Mouse (Mus musculus) left cerebral cortex, adult 18-20 months (tissue): Measurements from ENCODE around the gene Cryzl2. TPM values are rescaled to one million over a fixed set of nuclear protein-coding genes. Genes with fewer than 3 reads are reported as not detected.

Experiments used
- DNase-seq, 2 experiments: peaks; one replicate each; pipeline ENCODE4 v3.0.0; 2021 to 2022; ENCODE audit warnings: low spot score in 2 of 2, mixed read lengths in 1 of 2
- total RNA-seq, 2 experiments: library from RNA; stranded (reverse); gene quantifications; 2 replicates each; pipeline ENCODE4 v1.2.3; 2021

Gene Cryzl2
- total RNA-seq, 2 experiments from 2014 or later = 6.0 to 6.3 TPM

- peak; percentile 40 to 56 for DNase-seq
These were observed 15.2 kb upstream of the Cryzl2 start for GRCm38 (mm10) chr1:157443026-157443722.

DNA sequence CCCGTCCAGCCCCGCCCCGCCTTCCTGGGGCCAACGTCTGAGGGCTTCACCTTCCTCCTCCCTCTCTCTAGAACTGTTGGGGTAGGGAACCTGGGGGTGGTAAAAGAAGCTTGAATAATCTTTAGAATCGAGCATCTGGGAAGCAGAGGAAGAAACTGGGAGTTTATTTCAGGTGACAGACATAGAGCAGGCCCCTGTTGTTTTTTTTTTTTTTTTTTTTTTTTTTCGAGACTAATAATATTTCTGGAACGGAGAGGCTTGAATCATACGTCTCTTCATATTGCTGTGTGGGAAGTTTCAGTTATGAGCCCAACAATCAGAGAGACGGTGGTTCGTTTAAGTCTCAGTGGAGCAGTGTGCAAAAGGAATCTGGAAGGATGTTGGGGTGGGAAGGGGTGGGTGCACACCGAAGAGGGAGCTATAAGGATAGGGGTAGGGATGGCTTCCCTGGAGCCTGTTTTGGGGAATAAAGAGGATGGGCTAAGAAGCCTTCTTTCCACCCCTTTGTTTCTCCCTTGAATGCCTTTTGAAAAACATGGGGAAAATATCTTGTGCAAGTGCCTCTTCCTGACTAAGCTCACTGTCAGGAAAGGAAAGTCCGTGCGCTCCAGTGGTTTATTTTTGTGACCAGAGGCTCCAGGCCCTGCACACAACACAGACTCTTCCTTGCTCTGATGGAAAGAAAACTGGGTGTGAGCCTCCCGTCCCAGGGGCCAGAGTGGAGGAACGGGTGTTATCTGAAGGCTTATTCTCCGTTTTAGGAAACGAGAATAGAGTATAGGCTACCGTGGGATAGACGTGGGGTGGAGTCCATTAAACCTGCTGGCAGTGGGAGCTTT lies 14.4 kb upstream of the Cryzl2 start:
- peak in 1 of 2 experiments; percentile 29 for DNase-seq

- peak in 1 of 2 experiments; percentile 22 for DNase-seq
These were observed 13.6 kb upstream of the Cryzl2 start for GRCm38 (mm10) chr1:157444632-157445300.

DNA sequence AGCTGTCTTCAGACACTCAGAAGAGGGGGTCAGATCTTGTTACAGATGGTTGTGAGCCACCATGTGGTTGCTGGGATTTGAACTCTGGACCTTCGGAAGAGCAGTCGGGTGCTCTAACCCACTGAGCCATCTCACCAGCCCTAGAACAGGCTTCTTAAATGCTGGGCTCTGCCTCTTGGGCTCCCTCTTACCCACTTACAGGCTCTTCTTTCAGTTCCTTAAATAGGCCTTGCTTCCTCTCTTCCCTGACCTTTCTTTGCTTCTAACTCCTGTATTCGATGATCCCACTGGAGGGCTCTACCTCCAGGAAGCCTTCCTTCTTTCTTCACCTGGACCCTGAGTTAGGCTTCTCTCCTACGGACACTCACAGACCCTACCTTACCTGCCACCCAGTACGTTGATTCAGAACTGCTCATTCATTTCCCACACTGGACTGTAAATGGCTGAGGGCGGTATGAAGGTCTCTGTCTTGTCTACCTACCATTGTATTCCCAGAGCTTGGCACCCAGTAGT lies 12.9 kb upstream of the Cryzl2 start:
- no peak for DNase-seq

DNA sequence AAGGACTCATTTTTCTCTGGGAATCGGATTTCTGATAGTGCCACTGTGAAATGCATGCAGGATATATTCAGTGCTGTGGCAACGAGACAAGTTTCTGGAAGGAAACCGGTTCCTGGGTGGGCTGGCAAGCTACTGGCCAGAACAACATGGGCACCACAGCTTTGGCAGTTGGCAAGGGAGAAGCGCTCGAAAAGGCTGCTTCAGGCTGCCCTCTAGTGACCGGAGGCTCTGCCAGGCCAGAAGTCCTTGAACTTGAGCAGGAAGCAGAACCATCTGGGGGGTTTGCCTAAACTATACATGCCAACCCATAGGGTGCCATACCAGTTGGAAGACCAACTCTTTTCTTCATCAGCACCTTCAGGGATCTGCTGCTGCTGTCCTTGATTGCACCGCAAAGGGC lies 12.1 kb upstream of the Cryzl2 start:
- DNase-seq = peak; percentile 74 to 76

- no peak for DNase-seq
These were observed 11.2 kb upstream of the Cryzl2 start for GRCm38 (mm10) chr1:157447142-157447541.

DNA sequence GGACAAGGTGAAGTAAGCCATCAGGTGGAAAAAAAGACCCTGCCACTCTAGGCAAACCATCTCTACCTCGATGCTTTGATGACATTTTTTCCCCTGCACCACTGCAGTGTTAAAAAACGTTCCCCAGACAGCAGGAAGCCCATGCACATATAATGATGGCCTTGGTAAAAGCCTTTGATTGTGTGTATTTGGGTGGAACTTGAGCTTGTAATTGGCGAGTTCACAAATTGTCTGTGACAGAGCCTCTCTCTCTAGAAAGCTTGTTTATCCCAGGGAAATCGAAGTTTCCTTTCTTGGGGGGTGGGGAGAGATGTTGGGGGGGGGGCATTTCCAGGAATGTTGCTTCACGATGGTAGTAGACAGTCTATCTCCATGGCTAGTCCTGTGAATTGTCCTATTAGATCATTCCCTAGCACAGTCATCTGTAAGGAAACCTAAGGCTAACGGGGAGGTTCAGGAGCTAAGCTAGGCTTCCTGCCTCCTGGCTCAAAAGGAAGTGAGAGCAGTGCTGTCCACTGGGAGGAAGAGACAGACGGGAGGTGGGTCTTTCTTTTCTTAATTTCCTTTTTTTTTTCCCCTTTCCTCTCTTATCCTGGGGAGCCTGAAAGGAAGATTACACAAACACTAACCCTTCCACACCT lies 10.1 kb upstream of the Cryzl2 start:
- DNase-seq = no peak

DNA sequence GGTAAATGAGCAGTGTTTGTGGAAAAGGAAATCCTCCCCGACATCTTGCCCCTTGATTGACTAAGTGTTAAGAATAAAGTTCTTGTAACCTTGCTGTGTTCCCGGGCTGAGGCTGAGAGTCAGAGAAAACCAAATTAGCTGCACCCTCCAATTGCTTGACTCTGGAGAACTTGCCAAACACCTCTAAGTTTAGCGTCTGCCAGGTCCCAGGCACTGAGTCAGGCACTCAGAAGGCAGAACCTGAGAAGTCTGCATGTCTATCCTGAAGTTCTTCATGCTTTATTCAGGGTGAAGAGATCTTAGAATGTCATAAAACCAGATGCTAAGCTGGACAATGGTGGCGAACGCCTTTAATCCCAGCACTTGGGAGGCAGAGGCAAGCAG lies 9.6 kb upstream of the Cryzl2 start:
- DNase-seq = no peak

GRCm38 (mm10) chr1:157449532-157449931 lies 8.8 kb upstream of the Cryzl2 start:
- DNase-seq = no peak

GRCm38 (mm10) chr1:157449981-157450636 lies 8.3 kb upstream of the Cryzl2 start:
- no peak for DNase-seq

DNA sequence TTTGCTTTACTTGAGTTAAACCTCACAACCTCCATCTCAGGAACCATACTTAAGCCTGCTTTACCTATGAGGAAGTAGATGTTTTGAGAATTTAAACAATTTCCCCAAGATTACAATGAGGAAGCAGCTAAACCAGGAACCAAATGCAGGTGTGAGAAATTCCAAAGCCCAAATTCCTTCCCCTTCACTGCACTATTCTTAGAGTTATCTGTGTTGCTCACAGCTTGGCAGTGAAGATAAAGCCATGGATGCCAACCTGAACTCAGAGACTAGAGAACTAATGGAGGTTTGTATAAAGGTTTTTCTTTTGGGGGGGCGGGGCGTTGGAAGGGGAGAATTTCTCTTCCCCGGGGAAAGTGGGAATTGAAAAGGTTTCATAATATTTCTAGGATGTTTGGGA lies 6.1 kb upstream of the Cryzl2 start:
- no peak for DNase-seq

- no peak for DNase-seq
These were observed 5.4 kb upstream of the Cryzl2 start for GRCm38 (mm10) chr1:157452759-157453549.

GRCm38 (mm10) chr1:157454876-157455275 lies 3.5 kb upstream of the Cryzl2 start:
- no peak for DNase-seq

- no peak for DNase-seq
These were observed 588 bp upstream of the Cryzl2 start for GRCm38 (mm10) chr1:157457789-157458188.

GRCm38 (mm10) chr1:157459904-157460303 lies 1.5 kb downstream of the Cryzl2 start:
- DNase-seq = no peak

- DNase-seq = no peak
These were observed 2.9 kb downstream of the Cryzl2 start for GRCm38 (mm10) chr1:157461276-157461675.

DNA sequence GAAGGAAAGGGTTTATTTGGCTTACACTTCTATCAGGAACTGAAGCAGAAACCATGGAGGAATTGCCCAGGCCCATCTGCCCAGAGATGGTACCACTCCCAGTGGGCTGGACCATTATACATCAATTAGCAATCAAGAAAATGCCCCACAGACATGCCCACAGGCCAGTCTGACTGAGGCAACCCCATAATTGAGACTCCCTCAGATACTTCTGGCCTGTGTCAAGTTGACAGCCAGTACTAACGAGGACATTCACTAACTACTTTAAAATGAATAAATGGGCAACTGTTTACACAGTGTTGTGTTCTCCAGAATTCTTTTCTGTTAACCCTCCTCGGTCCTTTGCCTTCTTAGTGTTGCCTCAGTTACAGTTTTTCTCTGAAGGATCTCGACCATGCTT lies 4.0 kb downstream of the Cryzl2 start:
- DNase-seq = no peak

DNA sequence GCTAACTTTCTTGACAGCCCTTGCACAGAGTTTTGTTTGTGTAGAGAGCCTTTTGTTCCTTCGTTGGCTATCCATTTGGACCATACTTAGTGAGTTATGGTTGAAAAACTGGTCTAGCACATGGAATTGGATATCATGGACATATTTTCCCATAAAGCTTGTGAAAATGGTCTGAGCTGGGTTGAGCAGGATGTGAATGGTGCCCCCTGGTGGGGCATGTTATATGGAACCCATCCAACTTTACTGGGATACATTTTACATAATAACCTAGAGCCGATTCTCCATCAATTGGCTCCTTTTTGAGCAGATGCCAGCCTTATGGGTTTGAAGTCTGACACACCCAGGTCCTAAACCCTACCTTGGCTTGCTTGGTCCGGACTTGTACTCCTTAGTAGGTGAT lies 6.8 kb downstream of the Cryzl2 start:
- DNase-seq = no peak

DNA sequence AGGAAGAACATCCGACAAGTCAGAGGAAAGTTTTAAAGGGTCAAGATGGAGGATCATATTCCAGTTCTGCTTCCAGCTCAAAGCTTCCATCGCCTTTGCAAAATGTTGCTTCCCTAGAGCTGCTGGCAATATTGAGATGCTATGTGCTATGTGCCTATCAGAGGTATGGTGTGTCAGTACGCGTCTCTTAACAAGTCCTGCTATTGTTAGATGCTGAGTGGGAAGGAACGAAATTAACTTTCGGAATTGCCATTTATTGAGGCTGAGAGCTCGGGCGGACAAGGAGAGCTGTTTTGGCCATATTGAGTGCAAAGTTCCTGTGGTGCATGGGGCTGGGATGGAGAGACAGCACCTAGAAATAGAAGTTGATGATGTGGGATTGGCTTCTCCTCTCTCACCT lies 9.5 kb downstream of the Cryzl2 start:
- peak in 1 of 2 experiments; percentile 39 for DNase-seq
